Mouse (Mus musculus): ENCODE measurements around the gene Gm17079.

GRCm38 (mm10) chr14:51740347-51741170, 45.3 kb upstream of the Gm17079 start:
- TF ChIP-seq CTCF (IDR thresholded peaks at IDR 0.05; ENCODE audit: control insufficient read depth, insufficient read depth, low read length), result no peak
- no peak for TF ChIP-seq POLR2A (IDR thresholded peaks at IDR 0.05; ENCODE audit: borderline replicate concordance, control insufficient read depth, low read depth, low read length)
